Mouse (Mus musculus) forebrain, embryonic 10.5 days (tissue): ENCODE results near the gene Bpifb1. TPM values are rescaled to one million over a fixed set of nuclear protein-coding genes. Genes with fewer than 3 reads are reported as not detected.
"Not testable (repeated sequence)": the region's sequence is repeated elsewhere in the genome, so short reads cannot be mapped to it uniquely, and the experiment has no call there.

Source experiments
- DNase-seq: peaks from one replicate; pipeline ENCODE4 v3.0.0-alpha.2; 2017; ENCODE audit warnings: low spot score; ENCODE audit errors: extremely low spot score
- H3K27ac ChIP-seq: fragments of 300-500 bp; sonication (generic); 2 replicates; pipeline ENCODE4 v1.5.1; 2016; ENCODE audit warnings: mild to moderate bottlenecking
- H3K27me3 ChIP-seq: fragments of 300-500 bp; sonication (generic); 2 replicates; pipeline ENCODE4 v1.6.1; 2016; ENCODE audit warnings: mild to moderate bottlenecking; ENCODE audit not compliant: poor library complexity, severe bottlenecking
- H3K36me3 ChIP-seq: fragments of 300-500 bp; sonication (generic); replicated peaks from 2 replicates; pipeline ENCODE4 v1.6.1; 2016; ENCODE audit warnings: mild to moderate bottlenecking, moderate library complexity
- H3K4me1 ChIP-seq: fragments of 300-500 bp; sonication (generic); 2 replicates; pipeline ENCODE4 v1.6.1; 2016
- H3K4me3 ChIP-seq: fragments of 300-500 bp; sonication (generic); 2 replicates; pipeline ENCODE4 v1.5.1; 2016; ENCODE audit warnings: mild to moderate bottlenecking, moderate library complexity
- H3K9me3 ChIP-seq: fragments of 300-500 bp; sonication (generic); 2 replicates; pipeline ENCODE4 v1.6.1; 2016; ENCODE audit warnings: mild to moderate bottlenecking, moderate library complexity
- WGBS: fragments of 180-500 bp; shearing (Covaris S2); methylation state at CpG from one replicate; pipeline ENCODE4 v1.1.7; 2016; 5-methylcytosine and 5-hydroxymethylcytosine counted together
- polyA plus RNA-seq: library from polyadenylated mRNA; unstranded; fragments of >200 nt; fragmentation: Nextera tagmentation; extraction: Ambion mirVana; gene quantifications from 2 replicates; pipeline ENCODE4 v1.2.1, GENCODE M21; 2016

The Bpifb1 gene
- polyA plus RNA-seq, 1 experiment from 2014 or later, result not detected

DNA sequence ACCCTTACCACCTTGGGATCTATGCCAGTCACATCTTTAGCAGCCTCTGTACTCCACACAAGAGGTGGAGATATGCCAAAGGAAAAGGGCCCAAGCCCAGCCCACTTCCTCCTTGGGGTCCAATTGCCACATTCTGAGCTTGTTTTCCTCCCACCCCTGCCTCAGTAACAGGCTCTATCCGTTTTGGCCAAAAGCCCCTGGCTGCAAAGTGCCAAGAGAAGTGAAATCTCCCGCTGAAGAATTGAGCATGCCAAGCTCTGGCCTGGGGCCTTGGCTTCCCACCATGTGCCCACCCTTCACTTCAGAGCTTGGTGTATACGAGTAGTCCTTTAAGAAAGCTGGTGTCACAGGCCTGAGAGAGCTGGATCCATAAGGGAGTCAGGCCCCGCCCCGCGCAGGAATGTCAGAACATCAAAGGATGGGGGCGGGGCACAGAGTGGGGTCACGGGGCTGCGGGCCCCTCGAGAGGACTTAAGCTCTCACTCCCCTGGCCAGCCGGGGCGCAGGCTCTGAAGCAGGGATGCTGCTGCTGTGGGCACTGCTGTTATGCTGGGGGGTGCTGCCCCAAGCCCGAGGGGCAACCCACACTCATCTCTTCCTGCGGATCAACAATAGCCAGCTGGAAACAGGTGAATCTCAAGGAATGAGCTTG lies 32.8 kb downstream of the Bpifb1 start, which contains the start of gene Bpifb5:
TSS of gene Bpifb5 (plus strand) at position 478 of the 652 bp plus-strand sequence.
- WGBS, result 5% methylated on average over 14 of the region's 14 CpGs
- peaks cover 32% of the 10 kb centered on the region for H3K4me1 ChIP-seq
- H3K9me3 ChIP-seq, result no peaks in the 10 kb centered on the region
- H3K27ac ChIP-seq, result peak within 1 kb of the TSS; percentile 74
- H3K4me3 ChIP-seq, result peak within 1 kb of the TSS; percentile 37
- no peaks in the 10 kb centered on the region for H3K27me3 ChIP-seq
- peak; percentile 61 for DNase-seq
- no peaks in the 10 kb centered on the region for H3K36me3 ChIP-seq

DNA sequence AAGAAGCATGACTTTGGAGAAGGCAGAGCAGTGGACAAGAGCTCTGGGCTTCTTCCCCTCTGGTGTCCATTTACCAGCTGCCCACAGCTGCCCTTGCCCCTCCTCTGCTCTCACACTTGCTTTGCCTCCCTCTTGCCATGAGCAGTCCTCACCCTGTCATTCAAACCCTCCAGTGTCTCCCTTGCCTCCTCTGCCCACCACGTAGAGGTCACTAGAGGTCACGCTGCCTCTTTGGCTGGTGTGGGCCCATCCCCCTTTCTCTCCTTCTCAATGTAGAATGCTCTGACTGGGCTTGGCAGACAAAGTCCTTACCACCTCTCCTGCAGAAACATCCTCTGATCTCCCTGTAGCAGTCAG lies 33.3 kb downstream of the Bpifb1 start:
- H3K4me1 ChIP-seq, result peaks cover 32% of the 10 kb centered on the region
- peak overlapping the region; percentile 37 for H3K4me3 ChIP-seq
- H3K9me3 ChIP-seq, result no peaks in the 10 kb centered on the region
- no peaks in the 10 kb centered on the region for H3K36me3 ChIP-seq
- WGBS, result 8% methylated on average over 2 of the region's 2 CpGs
- H3K27ac ChIP-seq, result peak overlapping the region; percentile 74
- DNase-seq, result no peak
- no peaks in the 10 kb centered on the region for H3K27me3 ChIP-seq

DNA sequence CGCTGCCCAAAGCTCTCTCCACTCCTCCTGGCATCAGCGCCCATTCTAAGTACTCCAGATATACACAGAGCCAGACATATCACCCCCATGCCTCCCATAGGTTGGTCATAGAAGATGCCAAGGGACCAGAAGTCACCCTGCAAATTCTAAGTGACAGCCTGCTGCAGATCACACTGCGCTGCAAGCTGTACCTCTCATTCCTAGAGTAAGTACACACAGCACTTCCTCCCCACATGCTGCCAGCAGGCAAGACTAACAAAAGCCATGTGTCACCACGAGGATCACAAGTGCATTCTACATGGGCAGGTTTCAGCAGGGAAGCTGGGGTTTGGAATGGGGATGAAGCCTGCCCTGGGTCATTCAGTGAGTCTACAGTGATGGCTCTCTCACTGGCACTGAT lies 36.4 kb downstream of the Bpifb1 start:
- Histone ChIP-seq H3K9me3 (no peaks in the 10 kb centered on the region), H3K27me3 (no peaks in the 10 kb centered on the region), H3K27ac (no peak overlapping the region), H3K4me3 (no peak overlapping the region), H3K36me3 (no peaks in the 10 kb centered on the region), H3K4me1 (peaks cover 32% of the 10 kb centered on the region)
- WGBS, result 77% methylated on average over 4 of the region's 4 CpGs
- no peak for DNase-seq

DNA sequence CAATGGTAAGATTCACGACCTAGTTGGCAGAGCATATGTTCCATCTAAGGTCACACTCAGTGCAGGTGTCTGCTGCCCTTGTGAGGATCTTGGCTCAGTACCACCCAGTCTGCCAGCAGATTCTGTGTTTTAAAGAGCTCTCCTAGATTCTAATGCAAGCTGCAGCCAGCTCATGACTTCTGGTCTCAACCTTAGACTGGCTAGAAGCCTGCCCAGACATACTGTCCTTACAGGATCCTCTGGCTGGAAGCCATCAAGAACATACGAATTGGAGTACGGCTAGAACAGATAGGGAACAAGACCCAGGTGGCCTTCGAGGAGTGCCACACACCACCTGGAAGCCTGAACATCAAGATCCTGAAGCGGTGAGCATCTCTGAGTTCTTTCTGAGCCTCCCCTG lies 37.2 kb downstream of the Bpifb1 start:
- no peaks in the 10 kb centered on the region for H3K27me3 ChIP-seq
- H3K4me3 ChIP-seq, result no peak overlapping the region
- no peaks in the 10 kb centered on the region for H3K36me3 ChIP-seq
- peaks cover 27% of the 10 kb centered on the region for H3K4me1 ChIP-seq
- no peak overlapping the region for H3K27ac ChIP-seq
- no peaks in the 10 kb centered on the region for H3K9me3 ChIP-seq
- WGBS, result 87% methylated on average over 5 of the region's 5 CpGs
- no peak for DNase-seq

DNA sequence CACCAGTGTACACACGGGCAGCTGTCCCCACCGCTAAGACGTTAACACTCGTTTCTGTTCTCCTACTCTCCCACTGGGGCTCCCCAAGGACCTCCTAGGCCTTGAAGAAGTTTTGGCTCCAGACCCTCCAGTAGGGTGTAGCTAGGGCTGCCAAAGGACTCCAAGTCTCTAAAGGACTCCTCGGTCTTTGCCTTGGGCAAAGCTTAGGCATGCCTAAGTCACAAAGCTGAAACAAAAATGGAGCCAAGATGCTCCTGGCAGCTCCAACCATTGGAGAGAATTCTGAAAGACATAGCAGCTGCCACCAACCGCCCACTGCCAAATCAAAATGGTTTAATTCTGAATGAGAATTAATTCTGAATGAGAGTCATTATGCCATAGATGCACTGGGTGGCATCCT lies 42.8 kb downstream of the Bpifb1 start:
- Histone ChIP-seq H3K36me3 (no peaks in the 10 kb centered on the region), H3K27me3 (no peaks in the 10 kb centered on the region), H3K4me3 (no peak overlapping the region), H3K4me1 (no peaks in the 10 kb centered on the region), H3K9me3 (no peaks in the 10 kb centered on the region), H3K27ac (no peak overlapping the region)
- no peak for DNase-seq
- WGBS, result 95% methylated on average over 6 of the region's 6 CpGs

DNA sequence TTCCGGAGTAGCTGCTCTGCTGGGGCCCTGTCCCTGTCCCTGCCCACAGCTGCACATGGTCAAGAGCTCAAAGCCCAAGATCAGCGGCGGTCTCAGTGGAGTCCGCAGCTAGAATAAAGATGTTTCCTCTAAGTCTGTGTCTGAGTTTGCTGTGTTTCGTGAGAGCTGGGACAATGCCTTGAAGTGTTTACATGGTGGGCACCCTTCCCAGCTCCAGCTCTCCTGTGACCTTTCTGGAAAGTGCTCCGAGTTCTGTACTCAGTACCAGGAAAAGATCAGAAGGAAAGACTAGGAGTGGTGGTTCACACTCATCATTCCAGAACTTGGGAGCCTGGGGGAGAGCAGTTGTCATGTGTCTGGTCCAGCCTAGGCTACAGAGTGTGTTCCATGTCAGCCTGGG lies 50.2 kb downstream of the Bpifb1 start:
- Histone ChIP-seq H3K27ac (no peak overlapping the region), H3K4me3 (no peak overlapping the region), H3K9me3 (no peaks in the 10 kb centered on the region), H3K4me1 (no peaks in the 10 kb centered on the region), H3K27me3 (no peaks in the 10 kb centered on the region), H3K36me3 (no peaks in the 10 kb centered on the region)
- no peak for DNase-seq
- 89% methylated on average over 6 of the region's 6 CpGs for WGBS

DNA sequence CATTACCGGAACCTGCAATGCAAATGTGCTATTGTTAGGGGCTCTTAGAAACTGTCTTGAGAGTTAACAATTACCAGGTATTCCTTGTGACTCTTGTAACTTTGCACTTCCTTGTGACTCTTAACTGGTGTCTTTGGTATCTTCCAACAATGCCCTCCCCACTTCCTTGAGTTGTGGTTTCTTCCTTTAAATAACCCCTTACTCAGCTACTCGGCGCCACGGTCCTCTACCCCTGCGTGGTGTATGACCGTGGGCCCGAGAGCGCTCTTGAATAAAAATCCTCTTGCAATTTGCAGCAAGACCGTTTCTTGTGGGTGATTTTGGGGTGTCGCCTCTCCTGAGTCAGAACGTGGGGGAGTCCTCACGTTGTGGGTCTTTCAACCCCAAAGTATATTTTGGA lies 52.1 kb downstream of the Bpifb1 start:
- 91% methylated on average over 12 of the region's 12 CpGs for WGBS
- H3K9me3 ChIP-seq, result not testable (repeated sequence)

DNA sequence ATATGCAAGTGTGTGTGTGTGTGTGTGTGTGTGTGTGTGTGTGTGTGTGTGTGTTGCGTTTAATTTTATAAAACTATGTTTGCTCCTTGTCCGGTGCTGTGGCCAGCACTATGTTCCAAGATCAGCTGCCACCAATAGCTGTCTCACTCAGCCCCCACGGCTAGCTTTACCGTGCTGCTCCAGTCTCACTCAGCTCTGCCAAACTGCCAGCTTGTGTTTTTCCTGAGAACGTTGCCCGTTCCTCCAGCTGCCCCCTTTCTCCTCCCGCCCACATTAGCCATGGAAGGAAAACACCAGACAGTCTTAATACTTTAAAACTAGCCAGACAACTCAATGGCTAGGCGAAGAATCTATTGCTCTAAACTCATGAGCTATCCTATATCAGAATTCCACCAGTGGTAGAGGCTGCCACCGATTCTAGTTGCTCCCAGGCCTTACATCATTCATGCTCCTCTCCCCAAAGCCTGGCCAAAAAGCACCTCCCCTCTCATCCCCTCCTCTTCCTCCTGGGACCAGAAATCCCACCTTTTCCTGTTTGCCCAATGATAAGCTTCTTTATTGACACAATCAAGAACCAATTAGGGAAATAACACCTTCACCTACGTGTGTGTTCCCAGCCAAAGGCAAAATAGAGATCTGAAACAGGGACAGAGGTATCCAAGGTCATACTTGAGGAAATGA lies 52.9 kb downstream of the Bpifb1 start:
- Histone ChIP-seq H3K27ac (no peak overlapping the region), H3K4me3 (no peak overlapping the region), H3K4me1 (no peaks in the 10 kb centered on the region), H3K27me3 (no peaks in the 10 kb centered on the region), H3K36me3 (no peaks in the 10 kb centered on the region), H3K9me3 (no peaks in the 10 kb centered on the region)
- no peak for DNase-seq
- 91% methylated on average over 10 of the region's 10 CpGs for WGBS

More for the DNA sequence above, 52.1 kb downstream of the Bpifb1 start:
- H3K27ac ChIP-seq, H3K4me1 ChIP-seq, H3K4me3 ChIP-seq, H3K36me3 ChIP-seq, H3K27me3 ChIP-seq, DNase-seq: not testable (repeated sequence)

DNA sequence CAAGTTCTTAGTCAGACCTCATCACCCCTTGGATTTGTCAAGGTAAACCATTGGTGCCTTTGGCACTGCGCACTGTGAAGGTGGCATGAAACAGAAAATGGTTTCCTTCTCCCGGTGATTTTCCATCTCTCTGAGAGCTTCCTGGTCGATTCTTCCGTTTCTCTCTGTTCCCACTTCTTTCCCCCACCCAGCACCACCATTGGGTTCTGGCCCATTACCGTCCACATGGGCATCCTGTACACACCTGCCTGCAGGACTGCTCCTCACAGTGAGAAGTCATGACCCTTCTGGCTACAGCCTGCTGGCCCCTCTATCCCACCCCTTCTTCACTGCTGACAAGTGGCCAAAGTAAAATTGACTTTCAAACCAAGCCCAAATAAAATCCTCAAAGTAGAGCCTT lies 54.7 kb downstream of the Bpifb1 start:
- no peak for DNase-seq
- H3K36me3 ChIP-seq, result no peaks in the 10 kb centered on the region
- no peak overlapping the region for H3K27ac ChIP-seq
- H3K4me3 ChIP-seq, result no peak overlapping the region
- WGBS, result 92% methylated on average over 5 of the region's 5 CpGs
- no peaks in the 10 kb centered on the region for H3K9me3 ChIP-seq
- no peaks in the 10 kb centered on the region for H3K27me3 ChIP-seq
- H3K4me1 ChIP-seq, result no peaks in the 10 kb centered on the region

DNA sequence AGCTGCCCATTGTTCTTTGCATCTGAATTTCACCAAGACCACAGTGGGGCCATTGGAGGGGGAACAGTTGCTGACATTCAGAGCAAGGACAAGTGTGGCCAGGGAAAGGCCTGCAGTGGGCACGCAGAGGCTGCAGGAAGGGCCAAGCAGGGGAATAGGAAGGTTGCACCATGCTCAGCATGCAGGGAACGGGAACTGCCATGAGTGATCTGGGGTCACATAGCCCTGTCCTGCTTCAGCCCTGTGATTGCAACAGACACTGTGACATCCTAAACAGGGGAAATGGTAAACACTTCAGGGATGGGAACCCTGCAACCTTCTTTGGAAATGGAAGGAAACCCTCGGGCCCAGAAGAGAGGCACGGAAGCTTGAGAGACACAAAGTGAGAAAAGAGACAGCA lies 64.6 kb downstream of the Bpifb1 start:
- not testable (repeated sequence) for H3K27ac ChIP-seq, H3K27me3 ChIP-seq, DNase-seq, H3K4me1 ChIP-seq, H3K36me3 ChIP-seq, H3K9me3 ChIP-seq, H3K4me3 ChIP-seq
- 93% methylated on average over 2 of the region's 4 CpGs for WGBS

DNA sequence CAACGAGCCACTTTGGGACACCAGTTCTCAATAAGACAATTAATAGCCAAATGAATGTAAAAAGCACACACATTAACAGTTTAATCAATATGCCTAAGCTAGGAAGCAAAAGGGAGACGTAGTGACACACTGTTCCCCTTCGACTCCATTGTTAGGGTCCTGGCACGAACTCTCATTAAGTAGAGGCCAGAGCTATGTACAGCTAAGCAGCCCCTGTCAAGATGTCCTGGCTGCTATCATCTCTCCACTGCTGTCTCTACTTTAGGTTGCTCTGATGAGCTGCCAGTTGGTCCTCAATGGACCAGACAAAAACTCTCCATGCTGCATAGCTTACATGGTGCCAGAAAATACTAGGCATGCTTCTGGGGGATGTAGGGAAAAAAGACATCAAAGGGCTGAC lies 65.2 kb downstream of the Bpifb1 start:
- Histone ChIP-seq H3K9me3 (no peaks in the 10 kb centered on the region), H3K27me3 (no peaks in the 10 kb centered on the region), H3K4me1 (no peaks in the 10 kb centered on the region), H3K4me3 (no peak overlapping the region), H3K36me3 (no peaks in the 10 kb centered on the region), H3K27ac (no peak overlapping the region)
- WGBS, result 89% methylated on average over 4 of the region's 4 CpGs
- DNase-seq, result no peak

DNA sequence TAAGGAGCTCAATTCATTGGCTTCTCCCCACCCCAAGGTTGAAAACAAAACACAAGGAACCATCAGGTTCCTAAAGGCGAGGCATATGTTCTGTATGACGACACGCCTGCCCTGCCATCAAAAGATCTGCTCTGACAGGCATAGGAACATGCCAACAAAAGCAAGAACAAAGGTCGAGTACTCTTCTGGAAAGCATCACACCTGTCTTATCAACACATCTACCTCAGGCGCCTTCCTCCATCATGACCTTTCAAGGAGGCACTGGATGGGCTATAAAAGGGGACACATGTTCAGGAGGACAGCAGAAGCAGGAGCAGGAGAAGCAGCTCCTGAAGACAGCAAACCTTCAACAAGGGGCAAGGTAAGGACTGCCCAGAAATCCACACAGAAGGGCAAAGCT lies 66.9 kb downstream of the Bpifb1 start, which contains the start of gene Bpifb9a:
TSS of gene Bpifb9a (plus strand) at position 301 of the 400 bp plus-strand sequence.
- not testable (repeated sequence) for H3K9me3 ChIP-seq, H3K4me3 ChIP-seq, H3K27me3 ChIP-seq, DNase-seq, H3K27ac ChIP-seq, H3K4me1 ChIP-seq, H3K36me3 ChIP-seq
- WGBS, result 89% methylated on average over 5 of the region's 5 CpGs

DNA sequence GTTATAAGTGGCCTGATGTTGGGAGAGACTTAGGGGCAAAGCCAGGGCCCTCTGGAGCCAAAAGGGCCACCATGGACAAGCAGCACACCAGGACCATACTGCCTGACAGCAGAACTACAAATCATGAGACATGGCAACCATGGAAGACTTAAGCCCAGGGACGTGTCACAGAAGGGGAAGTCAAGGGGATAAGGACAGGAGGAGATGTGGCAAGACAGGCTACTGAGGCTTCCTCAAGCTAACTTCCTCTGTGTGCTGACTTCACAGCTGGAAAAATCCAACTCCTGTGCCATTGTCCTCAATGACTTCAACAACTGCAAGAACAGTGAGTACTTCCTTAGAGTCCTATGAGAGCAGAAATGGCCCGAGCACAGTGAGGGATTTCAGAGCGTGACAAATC lies 73.8 kb downstream of the Bpifb1 start:
- H3K4me3 ChIP-seq, H3K4me1 ChIP-seq, DNase-seq, H3K27ac ChIP-seq, H3K27me3 ChIP-seq, H3K9me3 ChIP-seq, H3K36me3 ChIP-seq: not testable (repeated sequence)
- 85% methylated on average over 3 of the region's 3 CpGs for WGBS
